Mouse (Mus musculus) liver, embryonic 16.5 days (tissue): ENCODE data around the gene Usp47. TPM values are rescaled to one million over a fixed set of nuclear protein-coding genes. Genes with fewer than 3 reads are reported as not detected.

Experiments used
- ATAC-seq: fragments of 200-750 bp; cut with Nextera tagmentation; 2 replicates; pipeline ENCODE4 v1.8.0; 2017; ENCODE audit warnings: low read depth, mild to moderate bottlenecking, moderate number of reproducible peaks, moderate library complexity
- H3K27ac ChIP-seq: fragments of 300-500 bp; sonication (generic); 2 replicates; pipeline ENCODE4 v1.5.1; 2014; ENCODE audit warnings: mild to moderate bottlenecking, low read length
- H3K27me3 ChIP-seq: fragments of 300-500 bp; sonication (generic); 2 replicates; pipeline ENCODE4 v1.6.1; 2014; ENCODE audit warnings: low read depth, low read length, mixed read lengths; ENCODE audit not compliant: control insufficient read depth, insufficient read depth
- H3K36me3 ChIP-seq: fragments of 300-500 bp; sonication (generic); 2 replicates; pipeline ENCODE4 v1.6.1; 2014; ENCODE audit warnings: mild to moderate bottlenecking; ENCODE audit not compliant: control insufficient read depth, insufficient read depth
- H3K4me1 ChIP-seq: fragments of 300-500 bp; sonication (generic); 2 replicates; pipeline ENCODE4 v1.6.1; 2014; ENCODE audit warnings: low read depth, low read length, mixed read lengths; ENCODE audit not compliant: control insufficient read depth
- H3K4me2 ChIP-seq: fragments of 300-500 bp; sonication (generic); 2 replicates; pipeline ENCODE4 v1.6.1; 2014; ENCODE audit warnings: low read depth, low read length, mixed read lengths
- H3K4me3 ChIP-seq: fragments of 300-500 bp; sonication (generic); 2 replicates; pipeline ENCODE4 v1.5.1; 2014; ENCODE audit warnings: low read depth, mild to moderate bottlenecking, low read length
- H3K9ac ChIP-seq: fragments of 300-500 bp; sonication (generic); 2 replicates; pipeline ENCODE4 v1.6.1; 2014; ENCODE audit warnings: low read depth, low read length
- H3K9me3 ChIP-seq: fragments of 300-500 bp; sonication (generic); replicated peaks from 2 replicates; pipeline ENCODE4 v1.6.1; 2016; ENCODE audit warnings: low read length; ENCODE audit not compliant: control insufficient read depth
- WGBS: fragments of 180-500 bp; shearing (Covaris S2); extraction: QIAGEN DNeasy Blood & Tissue Kit; methylation state at CpG from one replicate; pipeline ENCODE4 v1.1.7; 2014; ENCODE audit not compliant: insufficient replicate concordance; 5-methylcytosine and 5-hydroxymethylcytosine counted together
- polyA plus RNA-seq: library from polyadenylated mRNA; unstranded; fragments of >200 nt; fragmentation: Nextera tagmentation; extraction: Ambion mirVana; gene quantifications from 2 replicates; pipeline ENCODE4 v1.2.1, GENCODE M21; 2015

Usp47 gene
- polyA plus RNA-seq, 1 experiment from 2014 or later, result 19.9 TPM

DNA sequence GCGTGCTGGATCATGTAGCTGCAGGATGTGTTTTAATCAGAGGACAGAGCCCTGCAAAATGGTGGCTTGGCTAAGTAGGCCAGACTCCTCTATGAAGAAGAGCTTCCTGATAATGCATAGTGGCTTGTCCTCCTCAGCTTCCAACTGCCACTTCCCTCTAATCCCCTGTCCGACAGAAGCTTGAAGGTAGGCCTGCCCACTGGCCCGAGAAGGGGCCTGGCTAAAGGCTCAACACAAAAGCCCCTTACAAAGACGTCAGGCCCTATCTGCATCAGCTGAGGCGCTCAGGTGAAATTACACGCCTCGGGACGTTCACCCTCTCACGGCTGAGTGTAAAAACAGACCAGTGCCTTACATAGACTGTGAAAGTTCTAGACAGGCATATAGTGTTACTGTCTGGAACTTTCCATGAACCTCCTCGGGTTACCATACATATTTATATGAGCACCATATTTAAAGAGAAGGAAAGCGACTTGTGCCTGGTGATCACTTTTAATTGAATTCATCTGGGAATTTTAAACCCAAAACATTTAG lies 121.4 kb downstream of the Usp47 start:
- Histone ChIP-seq H3K27me3 (no peaks in the 10 kb centered on the region), H3K36me3 (no peaks in the 10 kb centered on the region), H3K4me2 (no peak overlapping the region), H3K4me1 (no peaks in the 10 kb centered on the region), H3K9ac (no peak overlapping the region), H3K4me3 (no peak overlapping the region), H3K9me3 (no peaks in the 10 kb centered on the region), H3K27ac (no peak overlapping the region)
- no peak for ATAC-seq
- WGBS, result 63% methylated on average over 11 of the region's 11 CpGs

DNA sequence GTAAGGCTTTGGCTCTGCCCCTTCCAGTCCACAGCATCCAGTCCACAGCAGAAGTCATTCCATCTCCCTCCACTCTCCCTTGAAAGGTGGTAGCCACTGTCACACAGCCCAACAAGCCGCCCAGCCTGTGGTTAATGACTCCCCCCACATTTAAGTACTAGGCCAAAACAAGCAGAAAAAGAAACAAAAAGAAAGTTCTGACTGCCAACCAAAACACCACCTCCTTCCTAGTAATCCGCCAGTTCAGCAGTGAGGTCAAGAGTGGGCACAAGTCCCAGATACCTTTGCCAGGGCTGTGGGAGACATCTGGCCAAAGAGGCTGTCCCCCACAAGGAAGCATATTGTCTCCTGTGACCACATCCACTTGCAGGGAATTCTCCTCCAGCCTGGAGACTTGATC lies 124.7 kb downstream of the Usp47 start:
- no peaks in the 10 kb centered on the region for H3K9me3 ChIP-seq
- H3K27ac ChIP-seq, result no peak overlapping the region
- H3K36me3 ChIP-seq, result no peaks in the 10 kb centered on the region
- H3K4me1 ChIP-seq, result no peaks in the 10 kb centered on the region
- H3K4me2 ChIP-seq, result no peak overlapping the region
- no peak overlapping the region for H3K9ac ChIP-seq
- no peaks in the 10 kb centered on the region for H3K27me3 ChIP-seq
- WGBS, result 55% methylated on average over 2 of the region's 2 CpGs
- no peak overlapping the region for H3K4me3 ChIP-seq
- ATAC-seq, result no peak

DNA sequence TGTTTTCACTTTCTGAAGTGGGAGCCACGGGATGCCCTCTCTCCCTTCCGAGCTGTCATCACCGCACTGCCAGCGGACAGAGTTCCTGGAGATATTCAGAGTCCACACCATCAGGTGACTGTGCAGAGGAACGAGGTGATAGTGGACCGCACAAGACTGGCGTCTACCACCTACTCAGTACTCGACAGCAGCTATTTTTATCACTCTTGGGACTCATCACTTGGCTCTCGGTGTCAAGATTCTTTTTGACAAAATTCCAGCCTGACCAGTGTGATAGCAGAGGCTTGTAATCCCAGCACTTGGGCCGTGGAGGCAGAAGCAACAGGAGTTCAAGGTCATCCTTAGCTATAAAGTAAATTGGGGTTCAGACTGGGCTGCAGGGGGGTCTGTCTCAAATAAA lies 125.8 kb downstream of the Usp47 start:
- H3K27me3 ChIP-seq, result no peaks in the 10 kb centered on the region
- no peak overlapping the region for H3K4me2 ChIP-seq
- WGBS, result 64% methylated on average over 10 of the region's 10 CpGs
- no peak overlapping the region for H3K4me3 ChIP-seq
- no peak overlapping the region for H3K9ac ChIP-seq
- no peaks in the 10 kb centered on the region for H3K4me1 ChIP-seq
- no peak for ATAC-seq
- H3K27ac ChIP-seq, result no peak overlapping the region
- no peaks in the 10 kb centered on the region for H3K36me3 ChIP-seq
- no peaks in the 10 kb centered on the region for H3K9me3 ChIP-seq

DNA sequence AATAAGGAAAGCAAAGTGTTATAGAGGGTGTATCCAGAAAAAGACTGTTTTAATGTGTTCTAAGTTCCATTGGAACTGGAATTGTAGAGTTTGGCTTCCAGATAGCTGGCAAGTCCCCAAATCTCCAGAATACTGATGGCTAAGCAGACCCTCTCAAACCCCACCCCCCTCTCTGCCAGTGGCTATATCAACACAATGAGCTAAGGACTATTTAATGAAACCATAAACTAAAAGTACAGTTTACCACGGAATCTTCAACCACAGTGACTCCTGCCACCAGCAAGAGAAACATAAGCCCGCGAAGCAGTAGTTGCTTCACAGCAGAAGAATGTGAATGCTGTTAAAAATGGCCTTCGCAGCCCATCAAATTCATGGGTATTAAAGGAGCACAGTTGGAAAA lies 131.1 kb downstream of the Usp47 start:
- Histone ChIP-seq H3K4me2 (no peak overlapping the region), H3K27ac (no peak overlapping the region)
- WGBS, result 50% methylated on average over 4 of the region's 4 CpGs

DNA sequence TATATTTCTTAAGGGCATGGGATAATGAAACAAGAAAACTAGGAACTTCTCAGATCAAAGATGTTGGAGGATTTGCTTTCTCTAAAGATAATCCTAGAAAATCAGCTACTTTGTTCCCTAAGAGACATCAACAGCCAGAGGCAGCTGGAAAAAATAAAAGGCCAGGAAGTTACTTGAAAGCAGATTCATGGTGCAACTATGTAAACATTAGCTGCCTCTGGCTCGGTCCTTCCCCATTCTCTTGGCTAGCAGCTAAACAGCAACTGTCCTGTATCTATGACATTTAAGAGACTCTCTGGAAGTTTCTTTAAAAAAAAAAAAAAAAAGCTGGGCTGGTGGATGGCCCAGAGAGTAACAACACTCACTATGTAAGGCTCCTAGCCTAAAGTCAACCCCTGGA lies 131.9 kb downstream of the Usp47 start:
- H3K27ac ChIP-seq, result no peak overlapping the region
- H3K9me3 ChIP-seq, result no peaks in the 10 kb centered on the region
- ATAC-seq, result no peak
- H3K27me3 ChIP-seq, result peaks cover 15% of the 10 kb centered on the region
- no peak overlapping the region for H3K4me3 ChIP-seq
- 24% methylated on average over 1 of the region's 1 CpGs for WGBS
- no peak overlapping the region for H3K9ac ChIP-seq
- H3K4me1 ChIP-seq, result no peaks in the 10 kb centered on the region; the same call in 1 of the 2 replicates
- no peak overlapping the region for H3K4me2 ChIP-seq
- H3K36me3 ChIP-seq, result no peaks in the 10 kb centered on the region

More for the DNA sequence above, 131.1 kb downstream of the Usp47 start:
- Histone ChIP-seq H3K4me1 (no peaks in the 10 kb centered on the region; the same call in 1 of the 2 replicates), H3K27me3 (peaks cover 15% of the 10 kb centered on the region), H3K4me3 (no peak overlapping the region), H3K9ac (no peak overlapping the region), H3K36me3 (no peaks in the 10 kb centered on the region), H3K9me3 (no peaks in the 10 kb centered on the region)
- ATAC-seq, result no peak

DNA sequence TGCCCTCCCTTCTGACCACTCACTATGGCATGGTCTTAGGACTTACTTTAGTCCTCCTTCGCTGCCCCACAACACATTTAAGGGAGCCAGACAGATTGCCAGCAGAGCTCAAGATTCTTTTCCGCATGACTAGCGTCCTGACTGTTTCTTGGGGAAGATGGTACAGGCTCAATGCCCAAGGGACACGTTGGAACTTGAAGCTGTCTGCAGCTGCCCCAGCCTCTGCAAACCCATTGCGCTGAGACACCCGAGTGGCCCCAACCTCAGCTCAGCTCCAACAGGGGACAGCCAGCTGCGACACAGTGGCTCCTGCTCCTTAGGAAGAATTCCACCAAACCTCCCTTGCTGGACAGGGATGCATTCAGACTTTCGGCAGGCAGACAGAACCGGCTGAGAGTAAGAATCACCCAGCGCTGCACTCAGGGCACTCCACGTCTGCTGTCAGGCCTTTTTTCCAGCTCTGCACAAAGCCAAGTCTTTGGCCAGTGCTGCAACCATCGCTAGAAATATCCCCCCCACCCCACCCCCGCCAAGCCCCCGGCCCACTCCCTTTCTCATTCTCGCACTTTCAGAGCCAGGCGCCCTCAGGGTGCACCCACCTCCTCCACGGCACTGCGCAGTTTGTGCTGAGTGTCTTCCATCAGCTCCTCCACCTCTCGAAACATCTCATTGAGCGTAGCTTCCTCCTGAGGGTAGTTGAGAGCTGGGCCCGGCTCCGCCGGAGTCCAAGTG lies 134.4 kb downstream of the Usp47 start:
- no peak overlapping the region for H3K9ac ChIP-seq
- H3K9me3 ChIP-seq, result no peaks in the 10 kb centered on the region
- WGBS, result 15% methylated on average over 23 of the region's 23 CpGs
- no peak for ATAC-seq
- no peaks in the 10 kb centered on the region; the same call in 1 of the 2 replicates for H3K4me1 ChIP-seq
- H3K36me3 ChIP-seq, result no peaks in the 10 kb centered on the region
- H3K4me3 ChIP-seq, result peak overlapping the region; percentile 46
- no peak overlapping the region for H3K27ac ChIP-seq
- H3K4me2 ChIP-seq, result peak overlapping the region; percentile 49
- H3K27me3 ChIP-seq, result peaks cover 15% of the 10 kb centered on the region

DNA sequence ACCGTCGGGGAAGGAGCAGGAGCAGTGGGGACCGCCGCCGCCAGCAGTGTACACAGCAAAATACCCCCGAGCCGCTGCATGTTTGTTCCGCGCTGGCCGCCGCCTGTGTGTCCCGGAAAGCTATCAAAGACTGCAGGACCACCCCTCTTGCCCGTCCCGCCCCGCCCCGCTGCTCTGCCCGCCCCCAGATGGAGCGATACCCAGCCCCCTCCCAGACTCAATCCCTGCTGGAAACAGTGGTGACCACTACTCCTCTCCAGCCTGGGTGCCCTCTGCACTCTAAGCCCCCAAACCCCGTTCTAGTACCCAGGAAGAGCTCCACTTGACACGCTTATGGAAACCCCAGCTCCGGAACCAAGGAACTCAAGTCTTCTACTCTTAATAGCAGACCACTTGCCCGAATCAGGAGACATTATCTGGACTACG lies 135.0 kb downstream of the Usp47 start:
- Histone ChIP-seq H3K9me3 (no peaks in the 10 kb centered on the region), H3K4me1 (no peaks in the 10 kb centered on the region; the same call in 1 of the 2 replicates), H3K4me3 (peak overlapping the region; percentile 46), H3K9ac (no peak overlapping the region), H3K27me3 (peaks cover 15% of the 10 kb centered on the region), H3K36me3 (no peaks in the 10 kb centered on the region), H3K27ac (no peak overlapping the region), H3K4me2 (peak overlapping the region; percentile 49)
- WGBS, result 2% methylated on average over 23 of the region's 23 CpGs
- ATAC-seq, result no peak

DNA sequence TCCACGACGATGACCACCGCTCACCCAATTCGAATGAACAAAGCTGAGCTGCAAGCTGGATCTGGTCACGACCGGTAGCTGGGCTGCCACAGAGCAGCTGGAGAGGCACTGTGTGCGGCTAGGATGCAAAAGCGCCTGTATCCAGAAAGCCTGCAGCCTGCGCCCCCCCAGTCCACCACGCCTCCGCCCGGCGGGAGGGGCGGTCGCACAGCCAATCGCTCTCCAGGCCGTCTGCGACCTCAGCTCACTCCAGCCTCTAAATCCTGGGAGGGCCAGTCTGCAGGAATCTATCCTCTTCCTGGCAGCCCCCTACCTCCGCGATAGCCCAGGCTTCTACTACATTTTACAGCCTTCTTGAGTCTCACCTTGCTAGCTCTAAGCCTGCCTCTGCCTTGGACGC lies 135.6 kb downstream of the Usp47 start, which contains the start of gene Dkk3:
TSS of gene Dkk3 (minus strand) at position 116 of the 400 bp plus-strand sequence.
- Histone ChIP-seq H3K27me3 (peaks cover 15% of the 10 kb centered on the region), H3K9ac (no peak within 1 kb of the TSS), H3K27ac (no peak within 1 kb of the TSS), H3K4me2 (peak within 1 kb of the TSS; percentile 49), H3K4me1 (no peaks in the 10 kb centered on the region; the same call in 1 of the 2 replicates), H3K36me3 (no peaks in the 10 kb centered on the region), H3K4me3 (peak within 1 kb of the TSS; percentile 46), H3K9me3 (no peaks in the 10 kb centered on the region)
- no peak for ATAC-seq
- WGBS, result 6% methylated on average over 21 of the region's 21 CpGs

DNA sequence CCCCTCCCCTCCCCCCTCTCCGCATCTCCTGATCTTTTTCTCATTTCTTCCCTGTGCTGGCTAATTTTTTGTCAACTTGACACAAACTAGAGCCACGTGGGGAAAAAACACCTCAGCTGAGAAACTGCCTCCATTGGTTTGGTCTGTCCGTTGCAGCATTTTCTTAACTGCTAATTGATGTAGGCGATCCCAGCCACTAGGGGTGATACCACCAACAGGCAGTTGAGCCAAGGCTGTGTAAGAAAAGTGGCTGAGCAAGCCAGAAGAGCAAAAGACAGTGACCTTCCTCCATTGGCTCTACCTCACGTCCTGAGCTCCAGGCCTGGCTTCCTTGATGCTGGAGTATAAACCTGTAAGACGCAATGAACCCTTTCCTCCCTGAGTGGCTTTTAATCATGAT lies 136.5 kb downstream of the Usp47 start:
- 29% methylated on average over 5 of the region's 6 CpGs for whole genome bisulfite sequencing
- no peaks in the 10 kb centered on the region; the same call in 1 of the 2 replicates for H3K4me1 ChIP-seq
- no peak for ATAC-seq
- H3K4me3 ChIP-seq, result no peak overlapping the region
- H3K9me3 ChIP-seq, result no peaks in the 10 kb centered on the region
- H3K9ac ChIP-seq, result no peak overlapping the region
- peaks cover 15% of the 10 kb centered on the region for H3K27me3 ChIP-seq
- no peak overlapping the region for H3K4me2 ChIP-seq
- no peak overlapping the region for H3K27ac ChIP-seq
- H3K36me3 ChIP-seq, result no peaks in the 10 kb centered on the region
